Mouse (Mus musculus) midbrain, embryonic 14.5 days (tissue): ENCODE measurements around the gene Fam155a. TPM values are rescaled to one million over a fixed set of nuclear protein-coding genes. Genes with fewer than 3 reads are reported as not detected.

Source experiments
- ATAC-seq: fragments of 200-750 bp; cut with Nextera tagmentation; 2 replicates; pipeline ENCODE4 v1.8.0; 2017; ENCODE audit warnings: moderate number of reproducible peaks, moderate library complexity; ENCODE audit not compliant: low FRiP score, low TSS enrichment
- DNase-seq: peaks from one replicate; pipeline ENCODE4 v3.0.0-alpha.2; 2015
- H3K27ac ChIP-seq: fragments of 300-500 bp; sonication (generic); replicated peaks from 2 replicates; pipeline ENCODE4 v1.5.1; 2014; ENCODE audit warnings: mild to moderate bottlenecking, low read depth, low read length, moderate library complexity
- H3K27me3 ChIP-seq: fragments of 300-500 bp; sonication (generic); 2 replicates; pipeline ENCODE4 v1.6.1; 2014; ENCODE audit warnings: low read length, control low read depth, mixed read lengths; ENCODE audit not compliant: control insufficient read depth, insufficient read depth
- H3K36me3 ChIP-seq: fragments of 300-500 bp; sonication (generic); 2 replicates; pipeline ENCODE4 v1.6.1; 2014; ENCODE audit warnings: low read length, control low read depth; ENCODE audit not compliant: control insufficient read depth, insufficient read depth
- H3K4me1 ChIP-seq: fragments of 300-500 bp; sonication (generic); 2 replicates; pipeline ENCODE4 v1.6.1; 2014; ENCODE audit warnings: mild to moderate bottlenecking, antibody characterized with exemption, low read length, control low read depth; ENCODE audit not compliant: control insufficient read depth, insufficient read depth
- H3K4me2 ChIP-seq: fragments of 300-500 bp; sonication (generic); 2 replicates; pipeline ENCODE4 v1.6.1; 2014; ENCODE audit warnings: mild to moderate bottlenecking, low read length, moderate library complexity
- H3K4me3 ChIP-seq: fragments of 300-500 bp; sonication (generic); replicated peaks from 2 replicates; pipeline ENCODE4 v1.5.1; 2014; ENCODE audit warnings: low read depth, low read length
- H3K9ac ChIP-seq: fragments of 300-500 bp; sonication (generic); replicated peaks from 2 replicates; pipeline ENCODE4 v1.6.1; 2014; ENCODE audit warnings: mild to moderate bottlenecking, low read length, moderate library complexity
- H3K9me3 ChIP-seq: fragments of 300-500 bp; sonication (generic); 2 replicates; pipeline ENCODE4 v1.6.1; 2016; ENCODE audit warnings: low read length, control low read depth, mixed read lengths; ENCODE audit not compliant: control insufficient read depth
- WGBS: fragments of 180-500 bp; shearing (Covaris S2); extraction: QIAGEN DNeasy Blood & Tissue Kit; methylation state at CpG from one replicate; pipeline ENCODE4 v1.1.7; 2014; 5-methylcytosine and 5-hydroxymethylcytosine counted together
- polyA plus RNA-seq: library from polyadenylated mRNA; unstranded; fragments of >200 nt; fragmentation: Nextera tagmentation; extraction: Ambion mirVana; gene quantifications from 2 replicates; pipeline ENCODE4 v1.2.1, GENCODE M21; 2014

The Fam155a gene
- polyA plus RNA-seq, 1 experiment from 2014 or later: 30.2 TPM

DNA sequence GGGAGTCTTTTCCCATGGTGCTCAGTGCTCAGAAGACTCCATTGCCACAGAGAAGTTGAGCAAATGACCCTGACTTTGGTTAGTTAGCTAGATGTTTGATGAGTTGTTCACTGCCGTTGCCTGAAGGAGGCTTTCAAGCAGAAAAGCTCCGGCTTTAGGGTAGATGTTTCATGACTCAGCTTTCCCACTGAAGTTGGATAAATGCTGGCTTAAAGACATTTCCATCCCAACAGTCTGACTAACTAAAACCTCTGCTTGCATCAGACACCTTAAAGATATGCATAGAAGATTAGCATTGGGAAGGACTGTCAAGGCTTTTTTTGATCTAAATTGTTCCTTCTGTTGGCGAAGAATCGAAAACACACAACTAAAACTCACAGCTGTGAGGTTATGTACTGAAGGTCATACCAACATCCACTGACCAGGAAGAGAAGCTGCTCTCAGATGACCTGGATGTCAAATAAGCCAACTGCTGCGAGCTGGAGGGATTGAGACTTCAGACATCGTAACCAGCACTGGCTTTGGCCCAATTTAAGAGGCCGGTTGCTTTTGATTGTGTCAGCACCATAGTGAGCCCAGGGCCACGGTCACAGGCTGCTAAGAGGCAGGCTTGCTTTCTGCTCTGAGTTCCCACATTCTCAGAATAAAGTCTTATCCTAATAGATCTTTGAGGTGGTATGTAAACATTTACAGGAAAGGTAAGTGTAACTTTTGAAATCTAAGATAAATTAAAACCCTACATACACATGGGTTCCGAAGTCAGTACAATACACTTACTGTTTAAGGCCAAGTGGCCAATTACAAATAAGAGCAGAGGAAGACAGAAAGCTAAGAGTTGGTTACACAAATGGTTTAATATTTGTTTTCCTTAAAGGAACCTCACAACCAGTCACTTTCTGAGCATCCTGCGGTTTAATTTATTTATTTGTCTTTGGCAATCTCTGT is 351.8 kb downstream of the Fam155a start:
- H3K27ac ChIP-seq: no peak overlapping the region
- H3K9ac ChIP-seq: no peak overlapping the region
- H3K4me1 ChIP-seq: no peaks in the 10 kb centered on the region
- H3K27me3 ChIP-seq: no peaks in the 10 kb centered on the region
- no peaks in the 10 kb centered on the region for H3K9me3 ChIP-seq
- 83% methylated on average over 10 of the region's 10 CpGs for WGBS
- no peak for DNase-seq
- no peak overlapping the region for H3K4me3 ChIP-seq
- H3K36me3 ChIP-seq: no peaks in the 10 kb centered on the region
- ATAC-seq: no peak
- H3K4me2 ChIP-seq: no peak overlapping the region

DNA sequence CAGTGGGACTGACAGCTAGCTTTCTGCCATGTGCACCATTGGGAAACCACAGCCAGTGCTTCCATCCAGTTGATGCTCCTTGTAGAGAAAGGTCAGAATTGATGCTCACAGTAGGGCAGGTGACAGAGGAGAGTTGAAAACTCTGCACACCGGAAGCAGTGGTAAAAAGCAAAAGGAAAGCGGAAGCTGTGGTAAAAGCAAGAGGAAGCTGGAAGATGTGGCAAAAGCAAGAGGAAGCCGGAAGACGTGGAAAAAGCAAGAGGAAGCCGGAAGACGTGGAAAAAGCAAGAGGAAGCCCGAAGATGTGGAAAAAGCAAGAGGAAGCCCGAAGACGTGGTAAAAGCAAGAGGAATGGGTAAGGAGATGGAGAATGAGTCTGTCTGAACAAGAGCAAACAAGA is 354.8 kb downstream of the Fam155a start:
- no peak overlapping the region for H3K4me2 ChIP-seq

DNA sequence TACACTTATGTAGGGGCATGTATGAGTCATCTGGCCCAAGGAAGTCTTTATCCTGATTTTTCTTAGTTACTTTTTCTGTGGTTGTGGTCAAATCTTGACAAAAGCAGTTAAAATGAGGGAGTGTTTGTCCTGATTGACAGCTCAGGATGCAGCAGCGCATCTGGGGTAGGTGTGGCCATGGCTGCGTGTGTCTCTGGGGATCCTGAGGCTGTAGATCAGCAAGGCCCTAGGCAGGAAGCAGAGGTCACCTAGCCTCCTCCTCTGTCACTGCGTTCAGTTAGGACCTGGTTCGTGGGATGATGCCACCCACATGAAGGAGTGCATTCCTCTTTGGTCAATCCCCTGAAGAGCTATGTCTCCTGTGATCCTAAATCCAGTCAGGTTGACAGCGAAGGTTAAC is 362.5 kb downstream of the Fam155a start:
- ATAC-seq: no peak
- Histone ChIP-seq H3K4me3 (no peak overlapping the region), H3K4me1 (no peaks in the 10 kb centered on the region), H3K9ac (no peak overlapping the region), H3K27ac (no peak overlapping the region), H3K36me3 (no peaks in the 10 kb centered on the region), H3K27me3 (no peaks in the 10 kb centered on the region), H3K4me2 (no peak overlapping the region), H3K9me3 (no peaks in the 10 kb centered on the region)
- no peak for DNase-seq
- 56% methylated on average over 5 of the region's 5 CpGs for WGBS

More for the DNA sequence above, 354.8 kb downstream of the Fam155a start:
- no peak for ATAC-seq
- no peaks in the 10 kb centered on the region for H3K9me3 ChIP-seq
- WGBS: 93% methylated on average over 9 of the region's 9 CpGs
- no peak overlapping the region for H3K9ac ChIP-seq
- H3K4me1 ChIP-seq: no peaks in the 10 kb centered on the region
- no peaks in the 10 kb centered on the region for H3K36me3 ChIP-seq
- H3K27me3 ChIP-seq: no peaks in the 10 kb centered on the region
- DNase-seq: no peak
- H3K27ac ChIP-seq: no peak overlapping the region
- H3K4me3 ChIP-seq: no peak overlapping the region

DNA sequence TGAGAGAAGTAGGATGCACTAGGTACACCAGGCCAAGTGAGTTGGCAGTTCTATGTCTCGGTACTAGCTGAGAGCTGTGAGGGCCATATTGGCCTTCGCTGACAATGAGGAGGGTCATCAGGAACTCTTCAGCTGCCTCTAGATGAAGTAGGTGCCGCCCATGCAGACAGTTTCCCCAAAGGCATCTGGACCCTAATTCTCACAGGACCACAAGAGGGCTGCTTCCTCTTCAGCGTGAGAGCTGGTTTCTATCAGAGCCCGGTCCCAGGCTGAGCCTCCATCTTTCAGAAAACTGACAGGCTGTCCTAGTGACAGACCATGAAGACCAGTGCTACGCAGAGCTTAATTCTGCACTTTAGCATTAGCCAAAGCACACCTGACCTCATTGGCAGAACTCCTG is 364.8 kb downstream of the Fam155a start:
- no peaks in the 10 kb centered on the region for H3K9me3 ChIP-seq
- WGBS: 90% methylated on average over 6 of the region's 6 CpGs
- no peak overlapping the region for H3K27ac ChIP-seq
- H3K4me1 ChIP-seq: no peaks in the 10 kb centered on the region
- no peak for DNase-seq
- H3K27me3 ChIP-seq: no peaks in the 10 kb centered on the region
- no peak overlapping the region for H3K4me2 ChIP-seq
- no peak overlapping the region for H3K9ac ChIP-seq
- no peaks in the 10 kb centered on the region for H3K36me3 ChIP-seq
- no peak overlapping the region for H3K4me3 ChIP-seq
- no peak for ATAC-seq

DNA sequence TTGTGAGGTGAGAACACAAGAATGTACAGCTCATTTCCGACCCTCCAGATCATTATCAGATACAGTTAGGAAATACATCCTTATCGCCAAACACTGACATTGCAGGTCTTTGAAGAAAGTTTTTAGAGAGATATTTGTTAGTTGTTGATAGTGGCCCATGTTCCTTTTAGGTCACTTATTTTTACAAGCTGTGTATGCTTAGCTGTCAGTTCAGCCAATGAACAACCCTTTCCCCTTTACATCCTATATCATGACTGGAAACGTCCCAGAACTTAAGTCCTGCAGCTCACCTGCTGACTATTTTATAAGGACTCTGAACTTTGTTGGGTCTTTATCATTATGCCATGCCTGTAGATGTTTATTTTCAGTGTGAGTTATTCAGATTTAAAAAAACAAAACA is 366.3 kb downstream of the Fam155a start:
- H3K4me1 ChIP-seq: no peaks in the 10 kb centered on the region
- H3K4me2 ChIP-seq: no peak overlapping the region
- no peak overlapping the region for H3K27ac ChIP-seq
- H3K27me3 ChIP-seq: no peaks in the 10 kb centered on the region
- no peak for DNase-seq
- WGBS: 86% methylated on average over 3 of the region's 3 CpGs
- ATAC-seq: no peak
- no peaks in the 10 kb centered on the region for H3K9me3 ChIP-seq
- no peak overlapping the region for H3K9ac ChIP-seq
- no peak overlapping the region for H3K4me3 ChIP-seq
- no peaks in the 10 kb centered on the region for H3K36me3 ChIP-seq

DNA sequence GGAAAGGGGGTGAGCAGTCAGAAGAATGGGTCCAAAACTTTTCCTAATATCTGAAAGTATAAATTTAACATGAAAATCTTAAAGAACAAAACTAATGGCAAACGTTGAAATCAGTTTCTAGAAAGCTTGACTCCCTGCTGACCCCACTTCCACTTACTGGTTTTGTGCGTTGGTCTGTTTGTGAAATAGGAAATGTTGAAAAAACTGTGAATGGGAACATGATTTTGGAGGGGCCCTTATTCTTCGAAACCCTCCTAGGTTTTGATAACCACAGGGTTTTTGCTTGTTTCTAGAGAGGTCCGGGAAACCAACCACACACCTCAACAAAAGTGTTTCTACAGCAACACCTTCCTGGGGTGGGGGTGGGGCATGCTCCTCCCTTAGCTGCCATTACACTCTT is 368.6 kb downstream of the Fam155a start:
- H3K27me3 ChIP-seq: no peaks in the 10 kb centered on the region
- 70% methylated on average over 4 of the region's 4 CpGs for WGBS
- H3K27ac ChIP-seq: no peak overlapping the region
- H3K4me1 ChIP-seq: no peaks in the 10 kb centered on the region
- H3K9ac ChIP-seq: no peak overlapping the region
- H3K36me3 ChIP-seq: no peaks in the 10 kb centered on the region
- no peak overlapping the region for H3K4me3 ChIP-seq
- ATAC-seq (no peak), DNase-seq (no peak)
- H3K4me2 ChIP-seq: no peak overlapping the region
- H3K9me3 ChIP-seq: no peaks in the 10 kb centered on the region

DNA sequence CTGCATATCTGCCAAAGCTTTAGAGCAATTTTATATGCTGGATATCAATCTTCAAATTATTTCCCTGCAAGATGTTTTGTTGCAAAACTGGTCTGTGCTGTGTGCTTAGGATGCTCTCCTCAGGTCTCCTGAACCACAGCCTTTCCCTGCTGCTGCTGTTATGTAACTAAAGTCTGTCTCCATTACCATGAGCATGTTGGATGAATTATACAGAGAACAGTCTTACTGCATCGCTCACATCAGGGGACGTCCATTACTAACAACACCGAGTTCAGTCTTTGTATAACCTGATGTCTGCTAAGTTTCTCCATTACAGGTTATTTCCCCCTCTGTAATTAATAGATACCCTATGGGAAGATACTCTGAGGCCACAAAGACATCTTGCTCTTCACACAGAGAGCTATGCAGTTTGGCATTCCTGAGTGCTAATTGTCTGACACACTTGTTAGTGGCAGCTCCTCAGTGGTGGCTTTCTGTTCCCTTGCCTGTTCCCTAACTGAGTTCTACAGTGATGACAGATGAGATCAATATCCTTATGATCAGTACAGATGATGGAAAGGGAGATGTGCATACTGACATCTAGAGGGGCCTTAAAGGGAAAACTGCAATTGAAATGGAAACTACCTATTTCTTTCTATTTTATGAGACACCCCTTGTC is 372.2 kb downstream of the Fam155a start:
- peak; percentile 17 for DNase-seq
- no peak overlapping the region for H3K4me2 ChIP-seq
- H3K27ac ChIP-seq: no peak overlapping the region
- no peaks in the 10 kb centered on the region for H3K4me1 ChIP-seq
- 79% methylated on average over 3 of the region's 3 CpGs for WGBS
- no peaks in the 10 kb centered on the region for H3K36me3 ChIP-seq
- no peak overlapping the region for H3K4me3 ChIP-seq
- no peaks in the 10 kb centered on the region for H3K9me3 ChIP-seq
- H3K9ac ChIP-seq: no peak overlapping the region
- H3K27me3 ChIP-seq: no peaks in the 10 kb centered on the region
- no peak for ATAC-seq

DNA sequence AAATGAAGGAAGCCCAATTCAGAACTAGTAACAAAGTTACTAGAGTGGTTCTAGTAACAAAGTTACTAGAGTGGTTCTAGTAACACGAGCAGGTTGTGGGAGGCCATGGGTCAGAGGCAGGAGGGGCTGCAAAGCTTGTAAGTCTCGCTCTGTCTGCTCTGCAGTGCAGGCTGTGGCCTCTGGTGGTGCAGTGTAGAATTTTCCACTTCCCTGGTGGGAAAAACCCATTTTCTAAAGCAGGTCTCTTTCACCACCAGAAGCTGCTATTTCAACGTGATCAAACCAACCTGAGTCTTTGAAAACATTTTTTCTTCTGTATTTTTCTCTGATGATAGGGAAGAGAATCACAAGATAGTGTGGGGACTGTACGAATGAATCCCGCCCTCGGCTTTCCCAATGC is 372.9 kb downstream of the Fam155a start:
- Histone ChIP-seq H3K4me1 (no peaks in the 10 kb centered on the region), H3K27ac (no peak overlapping the region), H3K9ac (no peak overlapping the region), H3K4me3 (no peak overlapping the region), H3K27me3 (no peaks in the 10 kb centered on the region), H3K9me3 (no peaks in the 10 kb centered on the region), H3K4me2 (no peak overlapping the region), H3K36me3 (no peaks in the 10 kb centered on the region)
- 61% methylated on average over 6 of the region's 6 CpGs for WGBS
- ATAC-seq (no peak), DNase-seq (peak; percentile 15)

DNA sequence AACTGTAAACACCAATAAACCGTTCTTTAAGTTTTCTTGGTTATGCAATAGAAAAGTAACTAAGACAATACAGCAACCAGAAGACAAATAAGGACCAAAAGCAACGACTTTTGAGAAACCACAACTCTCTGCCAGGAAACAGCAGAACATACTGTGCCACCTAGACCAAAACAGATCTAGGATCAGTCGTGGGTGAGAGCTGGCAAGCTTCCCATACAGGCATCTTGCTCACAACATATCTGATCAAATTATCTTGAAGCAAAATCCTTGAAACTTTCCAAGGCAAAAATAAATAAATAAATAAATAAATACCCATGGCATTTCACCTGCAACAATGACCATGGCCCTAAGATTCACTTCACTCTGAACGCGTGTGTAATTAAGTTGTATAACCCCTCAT is 376.3 kb downstream of the Fam155a start:
- H3K36me3 ChIP-seq: no peaks in the 10 kb centered on the region
- H3K4me1 ChIP-seq: no peaks in the 10 kb centered on the region
- no peaks in the 10 kb centered on the region for H3K9me3 ChIP-seq
- 88% methylated on average over 5 of the region's 5 CpGs for WGBS
- H3K27me3 ChIP-seq: no peaks in the 10 kb centered on the region
- DNase-seq: no peak
- H3K4me3 ChIP-seq: no peak overlapping the region
- no peak for ATAC-seq
- no peak overlapping the region for H3K9ac ChIP-seq
- no peak overlapping the region for H3K27ac ChIP-seq
- no peak overlapping the region for H3K4me2 ChIP-seq
